Mouse (Mus musculus): ENCODE measurements around the gene Zfp184.

GRCm38 (mm10) chr13:21930981-21931380 lies 13.9 kb upstream of the Zfp184 start:
- TF ChIP-seq CTCF (conservative IDR thresholded peaks at IDR 0.05; ENCODE audit: insufficient read depth, insufficient read length, low read depth, low read length) (no peak), POLR2A (IDR thresholded peaks at IDR 0.05; ENCODE audit: low read depth, low read length) (no peak)
